Mouse (Mus musculus): ENCODE measurements around the gene Ahctf1. TPM values are rescaled to one million over a fixed set of nuclear protein-coding genes. Genes with fewer than 3 reads are reported as not detected.

The Ahctf1 gene
- total and polyA plus RNA-seq, 3 experiments = 79.2 to 111 (median 96.0) TPM

- in situ Hi-C loops (cut with MboI; ENCODE audit: low pct_ligation_motif_present, low pct_unique_long_range_greater_than_20kb, low sequenced_read_pairs) = no loop called here
- Histone ChIP-seq H3K9ac (ENCODE audit: insufficient read depth, low read depth) (peak overlapping the region; percentile 19; the same call in 1 of the 2 replicates), H3K4me3 (replicated peaks in 1 of 3; ENCODE audit: low read depth in 2 of 3, low read length in 2 of 3, poor library complexity in 1 of 3) (no peak overlapping the region), H3K27ac (ENCODE audit: insufficient read depth, low read depth) (peak overlapping the region; percentile 72), H3K27me3 (replicated peaks) (no peaks in the 10 kb centered on the region), H3K9me3 (replicated peaks; ENCODE audit: low read length) (no peaks in the 10 kb centered on the region), H3K4me2 (ENCODE audit: insufficient read depth, low read depth, poor library complexity, severe bottlenecking) (peak overlapping the region; percentile 44; the same call in 1 of the 2 replicates), H3K4me1 (ENCODE audit: control insufficient read depth in 1 of 2, insufficient read depth in 2 of 2) (peaks cover 4 to 66% of the 10 kb centered on the region in 2 experiments; a peak in 3 of 4 replicates), H3K36me3 (replicated peaks in 1 of 2; ENCODE audit: control insufficient read depth in 1 of 2, insufficient read depth in 1 of 2, low read length in 1 of 2) (peaks cover 29 to 46% of the 10 kb centered on the region in 2 experiments), H3K79me2 (replicated peaks; ENCODE audit: control insufficient read depth, extremely low read depth, insufficient read depth, poor library complexity, severe bottlenecking) (peaks cover 19% of the 10 kb centered on the region)
- peak; percentile 78 for DNase-seq (ENCODE audit: extremely low read depth)
- TF ChIP-seq USF1 (IDR thresholded peaks at IDR 0.05; ENCODE audit: low read depth, low read length) (no peak), POLR2A (IDR thresholded peaks at IDR 0.05; ENCODE audit: low read depth, low read length) (peak; percentile 37; the same call in 1 of the 2 replicates), ZNF384 (IDR thresholded peaks at IDR 0.05; ENCODE audit: low read depth, low read length) (peak; percentile 92)
- dilution Hi-C loops (cut with MboI; ENCODE audit: extremely low pct_ligation_motif_present, extremely low pct_unique_long_range_greater_than_20kb, low sequenced_read_pairs) = no loop called here
Measured at GRCm38 (mm10) chr1:179785502-179785901, 18.0 kb downstream of the Ahctf1 start.

- Histone ChIP-seq H3K79me2 (replicated peaks; ENCODE audit: control insufficient read depth, extremely low read depth, insufficient read depth, poor library complexity, severe bottlenecking) (peaks cover 15% of the 10 kb centered on the region), H3K27ac (ENCODE audit: insufficient read depth, low read depth) (peak overlapping the region; percentile 93), H3K9me3 (replicated peaks; ENCODE audit: low read length) (no peaks in the 10 kb centered on the region), H3K36me3 (replicated peaks in 1 of 2; ENCODE audit: control insufficient read depth in 1 of 2, insufficient read depth in 1 of 2, low read length in 1 of 2) (peaks cover 30 to 46% of the 10 kb centered on the region in 2 experiments), H3K9ac (ENCODE audit: insufficient read depth, low read depth) (peak overlapping the region; percentile 53; the same call in 1 of the 2 replicates), H3K4me1 (ENCODE audit: control insufficient read depth in 1 of 2, insufficient read depth in 2 of 2) (peaks cover 4 to 59% of the 10 kb centered on the region in 2 experiments; a peak in 3 of 4 replicates), H3K27me3 (replicated peaks) (no peaks in the 10 kb centered on the region), H3K4me3 (replicated peaks in 1 of 3; ENCODE audit: low read depth in 2 of 3, low read length in 2 of 3, poor library complexity in 1 of 3) (peak overlapping the region in 2 of 3 experiments; percentile 34 to 45), H3K4me2 (ENCODE audit: insufficient read depth, low read depth, poor library complexity, severe bottlenecking) (peak overlapping the region; percentile 25)
- in situ Hi-C loops (cut with MboI; ENCODE audit: low pct_ligation_motif_present, low pct_unique_long_range_greater_than_20kb, low sequenced_read_pairs) = no loop called here
- dilution Hi-C loops (cut with MboI; ENCODE audit: extremely low pct_ligation_motif_present, extremely low pct_unique_long_range_greater_than_20kb, low sequenced_read_pairs) = no loop called here
- peak; percentile 81 for DNase-seq (ENCODE audit: extremely low read depth)
- 0 out of 2 replicates have a peak, but pooled peaks have one; percentile 13 for TF ChIP-seq KAT2A (IDR thresholded peaks at IDR 0.05; ENCODE audit: insufficient replicate concordance, low read length)
- peak; percentile 41 for TF ChIP-seq MXI1 (IDR thresholded peaks at IDR 0.05; ENCODE audit: low read depth, low read length)
- no peak for TF ChIP-seq NELFE (IDR thresholded peaks at IDR 0.05; ENCODE audit: low read depth, low read length)
- TF ChIP-seq RAD21 (IDR thresholded peaks at IDR 0.05; ENCODE audit: low read depth, low read length) = no peak
- TF ChIP-seq MAFK (IDR thresholded peaks at IDR 0.05; ENCODE audit: insufficient replicate concordance, low read length) = no peak
- TF ChIP-seq JUND (conservative IDR thresholded peaks at IDR 0.05; ENCODE audit: low read depth, low read length) = peak; percentile 51; the same call in 1 of the 2 replicates
- TF ChIP-seq EP300 (IDR thresholded peaks at IDR 0.05; ENCODE audit: low read length) = peak; percentile 57
- TF ChIP-seq CHD1 (IDR thresholded peaks at IDR 0.05; ENCODE audit: low read depth, low read length) = peak; percentile 74; the same call in 1 of the 2 replicates
- peak; percentile 31; the same call in 1 of the 2 replicates for TF ChIP-seq POLR2A (IDR thresholded peaks at IDR 0.05; ENCODE audit: low read depth, low read length)
- TF ChIP-seq TBP (conservative IDR thresholded peaks at IDR 0.05; ENCODE audit: low read depth, low read length) = 0 out of 2 replicates have a peak, but pooled peaks have one; percentile 51
- TF ChIP-seq TCF12 (IDR thresholded peaks at IDR 0.05; ENCODE audit: low read depth, low read length) = peak; percentile 69
- no peak; the same call in 1 of the 2 replicates for TF ChIP-seq MAX (IDR thresholded peaks at IDR 0.05; ENCODE audit: low read length)
- TF ChIP-seq CTCF (conservative IDR thresholded peaks at IDR 0.05 in 1 of 2, IDR thresholded peaks at IDR 0.05 in 1 of 2; ENCODE audit: low read depth in 2 of 2, low read length in 2 of 2) = no peak
- TF ChIP-seq ZC3H11A (IDR thresholded peaks at IDR 0.05; ENCODE audit: low read depth, low read length) = no peak
- TF ChIP-seq SMC3 (IDR thresholded peaks at IDR 0.05; ENCODE audit: low read depth, low read length) = no peak
- TF ChIP-seq MEF2A (IDR thresholded peaks at IDR 0.05; ENCODE audit: borderline replicate concordance, low read depth, low read length) = 0 out of 2 replicates have a peak, but pooled peaks have one; percentile 59
- no peak for TF ChIP-seq GABPA (IDR thresholded peaks at IDR 0.05; ENCODE audit: insufficient replicate concordance, low read depth, low read length)
- TF ChIP-seq BHLHE40 (IDR thresholded peaks at IDR 0.05; ENCODE audit: low read depth, low read length) = peak; percentile 43
- no peak for TF ChIP-seq SIN3A (IDR thresholded peaks at IDR 0.05; ENCODE audit: low read length)
- peak; percentile 68 for TF ChIP-seq ELF1 (IDR thresholded peaks at IDR 0.05; ENCODE audit: low read depth, low read length)
- TF ChIP-seq POLR2AphosphoS2 (IDR thresholded peaks at IDR 0.05; ENCODE audit: low read depth, low read length) = no peak
- peak; percentile 82 for TF ChIP-seq ZNF384 (IDR thresholded peaks at IDR 0.05; ENCODE audit: low read depth, low read length)
- no peak for TF ChIP-seq ZKSCAN1 (IDR thresholded peaks at IDR 0.05; ENCODE audit: borderline replicate concordance, low read depth, low read length)
- TF ChIP-seq HCFC1 (IDR thresholded peaks at IDR 0.05; ENCODE audit: low read depth, low read length) = no peak
- no peak for TF ChIP-seq E2F4 (IDR thresholded peaks at IDR 0.05; ENCODE audit: insufficient replicate concordance, low read depth, low read length)
- TF ChIP-seq CHD2 (IDR thresholded peaks at IDR 0.05; ENCODE audit: low read length) = no peak
- TF ChIP-seq RCOR1 (conservative IDR thresholded peaks at IDR 0.05; ENCODE audit: low read depth, low read length) = no peak
- TF ChIP-seq JUN (IDR thresholded peaks at IDR 0.05; ENCODE audit: insufficient read depth, low read depth, low read length) = no peak
- TF ChIP-seq IRF4 (IDR thresholded peaks at IDR 0.05; ENCODE audit: low read depth, low read length) = peak; percentile 81
- no peak for TF ChIP-seq PAX5 (IDR thresholded peaks at IDR 0.05; ENCODE audit: low read length)
- TF ChIP-seq MYC (IDR thresholded peaks at IDR 0.05; ENCODE audit: low read depth, low read length) = peak; percentile 74; the same call in 1 of the 2 replicates
- TF ChIP-seq NRF1 (IDR thresholded peaks at IDR 0.05; ENCODE audit: low read depth, low read length) = no peak
Measured at GRCm38 (mm10) chr1:179784098-179784497, 19.4 kb downstream of the Ahctf1 start.
